Mouse (Mus musculus) megakaryocyte, embryonic 14.5 days (primary cell): ENCODE measurements around the gene Trmo.

Experiments
- FLI1 ChIP-seq: IDR thresholded peaks from 2 replicates; pipeline ENCODE4 v1.6.1; 2012; ENCODE audit warnings: low read length, inconsistent platforms, mixed read lengths
- GATA1 ChIP-seq: IDR thresholded peaks from 3 replicates; pipeline ENCODE4 v1.6.1; 2012; ENCODE audit warnings: mixed read lengths, low read length, inconsistent platforms, borderline replicate concordance

GRCm38 (mm10) chr4:46413406-46413805 is 24.2 kb upstream of the Trmo start, which contains the start of gene Hemgn:
- TF ChIP-seq GATA1 (no peak), FLI1 (no peak)
